Mouse (Mus musculus) hematopoietic stem cell, adult 5-6 weeks (primary cell): ENCODE data around the gene Ctso. TPM values are rescaled to one million over a fixed set of nuclear protein-coding genes. Genes with fewer than 3 reads are reported as not detected.

Experiments
- ATAC-seq, 2 experiments: fragments of 125-278 bp in 1 of 2; replicated peaks in 1 of 2; 2 replicates each; pipeline ENCODE4 v1.8.0; 2016 to 2017; ENCODE audit warnings: inconsistent platforms in 2 of 2, mild to moderate bottlenecking in 2 of 2, moderate number of reproducible peaks in 2 of 2, low read depth in 1 of 2, moderate TSS enrichment in 1 of 2; ENCODE audit not compliant: low FRiP score in 2 of 2, poor library complexity in 2 of 2, severe bottlenecking in 2 of 2, insufficient read depth in 1 of 2, low TSS enrichment in 1 of 2
- total RNA-seq: library from RNA; stranded (forward); fragments of 172-1452, 232-1000 nt; gene quantifications from 2 replicates; pipeline ENCODE4 v1.2.3, GENCODE M21; 2017

Ctso gene
- total RNA-seq, 1 experiment from 2014 or later = 24.4 TPM

- no peak for ATAC-seq
Measured at GRCm38 (mm10) chr3:81942341-81942740, 9.9 kb downstream of the Ctso start.

DNA sequence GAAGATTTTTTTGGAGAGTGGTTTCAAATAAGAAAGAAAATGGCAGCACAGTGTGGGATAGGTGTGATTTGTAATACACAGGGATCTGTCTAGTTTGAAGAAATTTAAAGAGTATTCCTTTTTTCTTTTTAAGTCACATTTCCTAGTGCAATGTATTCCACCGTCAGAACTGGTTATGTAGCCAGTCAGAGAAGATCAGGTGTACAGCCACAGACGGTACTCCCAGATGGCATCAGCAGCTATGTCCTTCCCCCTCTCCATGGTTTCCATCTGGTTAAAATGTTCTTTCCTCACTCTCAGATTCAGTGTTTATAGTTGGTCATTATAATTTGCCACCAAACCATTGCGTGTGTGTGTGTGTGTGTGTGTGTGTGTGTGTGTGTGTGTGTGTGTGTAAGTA lies 10.7 kb downstream of the Ctso start:
- no peak for ATAC-seq

- no peak for ATAC-seq
Measured at GRCm38 (mm10) chr3:81944851-81945393, 12.5 kb downstream of the Ctso start.

- ATAC-seq = no peak
Measured at GRCm38 (mm10) chr3:81949048-81949447, 16.6 kb downstream of the Ctso start.

GRCm38 (mm10) chr3:81951785-81952184 lies 19.4 kb downstream of the Ctso start:
- no peak for ATAC-seq

DNA sequence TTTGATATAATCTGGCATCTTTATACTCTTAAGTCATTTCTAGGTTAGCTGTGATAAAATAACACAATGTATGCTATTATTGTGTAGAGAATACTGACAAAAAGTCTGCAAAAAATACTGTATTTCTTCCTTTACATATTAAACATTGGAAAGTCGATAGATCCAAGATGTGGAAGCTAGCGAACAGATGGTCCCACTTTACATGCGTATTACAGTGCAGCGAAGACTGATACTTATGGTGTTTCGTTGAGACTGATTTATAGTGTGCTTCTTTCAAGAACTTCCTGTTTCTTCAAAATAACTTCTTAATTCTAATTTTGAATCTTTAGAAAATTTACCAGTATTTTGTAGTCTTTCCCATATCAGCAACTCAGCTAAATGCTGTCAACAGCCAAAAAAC lies 25.1 kb downstream of the Ctso start:
- no peak for ATAC-seq

- ATAC-seq = no peak
Measured at GRCm38 (mm10) chr3:81961336-81961735, 28.9 kb downstream of the Ctso start.

GRCm38 (mm10) chr3:81963768-81964167 lies 31.4 kb downstream of the Ctso start:
- ATAC-seq = peak; percentile 77 to 85

DNA sequence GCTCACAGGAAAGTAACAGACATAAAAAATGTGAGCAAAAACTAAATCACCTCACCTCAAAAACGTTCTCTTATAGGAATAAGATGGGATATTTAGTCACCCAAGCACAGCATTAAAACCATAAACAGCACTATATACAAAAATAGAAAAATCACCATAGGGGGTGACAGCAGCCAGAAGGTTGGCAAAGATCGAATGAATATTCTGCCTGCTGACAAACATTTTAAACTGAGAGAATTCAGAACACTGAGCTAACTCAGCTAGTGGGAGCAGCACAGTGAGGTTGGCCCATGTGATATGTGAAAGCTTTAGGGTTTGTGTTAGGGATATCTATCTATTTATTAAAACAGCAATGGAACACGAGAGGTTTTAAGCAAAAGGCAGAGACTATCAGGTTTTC lies 32.2 kb downstream of the Ctso start:
- ATAC-seq = no peak

DNA sequence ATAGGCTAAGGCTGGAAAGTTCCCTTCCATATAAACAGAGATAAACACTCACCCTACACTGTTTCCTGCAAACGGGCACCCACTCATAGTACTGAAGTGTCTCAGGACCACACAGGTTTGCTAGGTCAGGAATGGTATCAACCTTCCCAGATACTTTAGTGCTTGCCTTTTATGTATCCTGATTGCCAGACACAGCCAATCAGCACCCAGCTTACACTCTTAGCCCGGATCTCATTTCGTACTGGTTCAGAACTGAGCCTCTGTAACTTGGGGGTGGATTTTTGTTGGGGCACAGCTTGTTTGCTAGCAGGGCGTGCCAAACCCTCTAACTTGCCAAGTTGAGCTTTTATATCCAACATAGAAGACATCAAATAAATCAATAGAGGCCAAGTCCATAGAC lies 43.2 kb downstream of the Ctso start:
- no peak for ATAC-seq

DNA sequence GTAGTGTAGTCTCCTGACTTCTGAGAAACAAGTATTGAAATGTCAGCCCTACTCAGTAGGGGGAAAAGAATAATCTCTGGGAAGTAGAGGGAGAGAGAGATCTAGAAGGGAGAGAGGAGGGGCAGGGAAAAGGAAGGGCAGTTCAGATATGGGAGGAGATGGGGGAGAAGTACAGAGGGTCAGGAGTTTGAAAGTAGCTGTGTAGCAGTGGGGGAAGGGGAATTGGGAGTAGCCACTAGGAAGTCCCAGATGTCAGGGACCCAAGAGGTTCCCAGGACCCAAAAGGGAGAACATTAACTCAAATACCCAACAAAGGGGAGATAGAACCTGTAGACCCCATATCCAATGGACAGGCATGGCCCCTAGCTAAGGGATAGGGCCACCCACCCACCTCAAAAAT lies 43.7 kb downstream of the Ctso start, which contains the start of gene Tdo2:
TSS of gene Tdo2 (minus strand) at position 101 of the 400 bp plus-strand sequence.
- no peak for ATAC-seq

- no peak for ATAC-seq
Measured at GRCm38 (mm10) chr3:81981576-81981975, 49.2 kb downstream of the Ctso start.

GRCm38 (mm10) chr3:81981990-81982389 lies 49.6 kb downstream of the Ctso start, which contains the start of gene Asic5:
Asic5 (plus strand) TSS chr3:81982290.
- ATAC-seq = no peak

- ATAC-seq = peak in 1 of 2 experiments; percentile 12; a peak in 1 of 4 replicates
Measured at GRCm38 (mm10) chr3:81983120-81983895, 50.9 kb downstream of the Ctso start.

DNA sequence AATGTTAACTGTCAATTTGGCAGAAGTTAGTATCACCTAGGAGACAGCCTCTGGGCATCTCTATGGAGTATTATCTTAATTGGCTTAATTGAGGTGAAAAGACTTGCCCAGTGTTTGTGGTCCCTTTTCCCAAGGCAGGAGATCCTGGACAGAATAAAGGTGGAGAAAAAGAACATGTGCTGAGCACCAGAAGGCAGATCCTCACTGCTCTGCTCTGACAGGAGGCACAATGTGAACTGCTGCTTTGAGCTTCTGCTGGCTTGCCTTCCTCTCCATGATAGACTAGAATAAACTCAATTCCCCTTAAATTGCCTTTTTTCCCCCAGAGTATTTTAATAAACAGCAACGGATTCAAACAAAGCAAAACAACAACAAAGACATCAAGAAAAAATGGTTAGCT lies 52.7 kb downstream of the Ctso start:
- ATAC-seq = no peak

GRCm38 (mm10) chr3:81986103-81986502 lies 53.7 kb downstream of the Ctso start:
- ATAC-seq = no peak

- ATAC-seq = no peak
Measured at GRCm38 (mm10) chr3:81987628-81988027, 55.2 kb downstream of the Ctso start.

DNA sequence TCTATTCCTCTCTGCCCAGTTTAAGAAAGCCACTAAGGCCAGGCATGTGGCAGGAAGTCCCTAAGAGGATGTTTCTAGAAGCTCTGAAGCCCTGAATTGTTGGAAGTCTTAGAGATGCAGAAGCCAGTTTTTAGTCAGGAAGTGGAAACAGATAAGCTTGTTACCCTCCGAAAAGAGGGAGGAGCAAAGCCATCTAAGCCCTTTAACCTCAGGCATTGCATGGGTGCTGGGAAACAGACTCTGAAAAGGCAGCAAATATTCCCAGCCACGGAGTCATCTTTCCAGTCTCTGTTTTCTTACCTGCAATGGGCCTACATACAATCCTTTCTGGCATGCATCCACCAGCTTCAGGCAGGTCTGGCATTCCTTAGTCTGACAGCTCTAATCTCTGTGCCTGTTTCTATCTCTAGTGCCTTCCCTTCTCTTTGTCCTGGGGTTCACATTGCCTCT lies 57.3 kb downstream of the Ctso start:
- ATAC-seq = peak; percentile 37 to 39; a peak in 3 of 4 replicates

DNA sequence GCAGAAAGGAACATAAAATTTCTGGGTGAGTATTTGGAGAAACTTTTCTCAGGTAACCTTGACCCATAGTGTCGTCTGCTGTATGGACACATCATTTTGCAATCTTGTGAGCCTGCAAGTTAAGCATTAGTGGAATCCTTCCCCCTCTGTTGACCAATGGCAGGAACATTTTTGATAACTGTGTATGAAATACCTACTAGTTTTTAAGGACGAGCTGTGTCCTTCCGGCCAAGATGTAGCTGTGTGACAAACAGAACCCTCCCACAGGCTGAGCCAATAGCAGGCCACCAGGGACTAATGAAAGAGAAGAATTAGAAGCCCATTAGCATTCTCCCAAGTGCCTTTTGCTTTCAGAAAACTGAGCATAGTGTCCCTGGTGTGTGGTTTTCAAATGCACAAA lies 58.1 kb downstream of the Ctso start:
- ATAC-seq = no peak
